ENCODE assay signal across 24 mouse cellular contexts in genomic region chr12:83110711-83111110, GRCm38 (mm10).
DNase-seq lines count a peak whose midpoint lies in the region; ATAC-seq and TF ChIP-seq lines count a peak whose summit lies in the region.
"Had no signal": no experiment of that assay in that cellular context is flagged by ENCODE, and none has a peak within 500 bp of the region (broad histone marks: within the 10 kb centered on the region; RNA-seq: fewer than 3 reads in every experiment).

No protein-coding gene starts in this region.

- no peaks in the 10 kb centered on the region for H3K27me3 ChIP-seq in heart, embryonic 13.5 days (replicated peaks)
- no peaks in the 10 kb centered on the region for H3K27me3 ChIP-seq in kidney, embryonic 14.5 days (ENCODE audit: control insufficient read depth, insufficient read depth, low read length)
- no peaks in the 10 kb centered on the region for H3K27me3 ChIP-seq in midbrain, embryonic 13.5 days
- no peaks in the 10 kb centered on the region for H3K27me3 ChIP-seq in midbrain, postnatal 0 days (ENCODE audit: insufficient read depth, low read length)
- H3K27me3 ChIP-seq: CH12.LX; forebrain, embryonic 12.5 days; heart, embryonic 12.5 days; hindbrain, embryonic 12.5 days had no signal

- no peaks in the 10 kb centered on the region for H3K9me3 ChIP-seq in heart, embryonic 13.5 days
- no peaks in the 10 kb centered on the region for H3K9me3 ChIP-seq in kidney, embryonic 14.5 days (ENCODE audit: control insufficient read depth, low read length)
- H3K9me3 ChIP-seq in midbrain, embryonic 13.5 days: no peaks in the 10 kb centered on the region
- H3K9me3 ChIP-seq in midbrain, postnatal 0 days (ENCODE audit: low read length): no peaks in the 10 kb centered on the region
- H3K9me3 ChIP-seq: embryonic facial prominence, embryonic 13.5 days; forebrain, embryonic 12.5 days; G1E; hindbrain, embryonic 12.5 days; limb, embryonic 15.5 days had no signal

- H3K36me3 ChIP-seq in heart, embryonic 13.5 days: no peaks in the 10 kb centered on the region
- no peaks in the 10 kb centered on the region for H3K36me3 ChIP-seq in kidney, embryonic 14.5 days (ENCODE audit: control insufficient read depth, insufficient read depth, low read length)
- no peaks in the 10 kb centered on the region for H3K36me3 ChIP-seq in midbrain, embryonic 13.5 days
- H3K36me3 ChIP-seq in midbrain, postnatal 0 days (ENCODE audit: insufficient read depth, low read length): no peaks in the 10 kb centered on the region
- H3K36me3 ChIP-seq: embryonic facial prominence, embryonic 13.5 days; forebrain, embryonic 12.5 days; G1E; heart, embryonic 12.5 days; hindbrain, embryonic 12.5 days; limb, embryonic 15.5 days had no signal

- H3K9ac ChIP-seq in heart, embryonic 13.5 days: no peak overlapping the region; the same call in 1 of the 2 replicates
- H3K9ac ChIP-seq in kidney, embryonic 14.5 days (ENCODE audit: low read depth, low read length): no peak overlapping the region
- H3K9ac ChIP-seq in midbrain, embryonic 13.5 days (replicated peaks): no peak overlapping the region
- no peak overlapping the region for H3K9ac ChIP-seq in midbrain, postnatal 0 days (replicated peaks; ENCODE audit: low read length, poor library complexity, severe bottlenecking)
- H3K9ac ChIP-seq: embryonic facial prominence, embryonic 13.5 days; forebrain, embryonic 12.5 days; heart, embryonic 12.5 days; hindbrain, embryonic 12.5 days; limb, embryonic 15.5 days; liver, embryonic 14.5 days; lung, embryonic 14.5 days had no signal

- no peak for DNase-seq in heart, postnatal 25 days (ENCODE audit: low spot score)
- peak; percentile 16 for DNase-seq in kidney, adult 18-20 months
- DNase-seq in midbrain, postnatal 0 days (ENCODE audit: low spot score): no peak
- no peak for DNase-seq in adrenal gland, postnatal 36 days
- DNase-seq: B cell, adult 2 months; embryo, embryonic 11 days; lung, embryonic 14.5 days; thymus, adult 2 months; thymus, postnatal 4 days had no signal

- intact Hi-C loops in heart, postnatal 25 days (cut with DNase I): loop anchor here (2.0 kb wide), 1 partner anchor 38 kb away; no protein-coding TSS in a partner anchor

- peak overlapping the region; percentile 7; the same call in 1 of the 2 replicates for H3K27ac ChIP-seq in heart, embryonic 13.5 days (replicated peaks)
- H3K27ac ChIP-seq in kidney, embryonic 14.5 days (ENCODE audit: low read depth, low read length): no peak overlapping the region
- 0 out of 2 replicates have a peak overlapping the region, but pooled peaks have one; percentile 12 for H3K27ac ChIP-seq in midbrain, embryonic 13.5 days
- H3K27ac ChIP-seq in midbrain, postnatal 0 days (ENCODE audit: low read depth, low read length): no peak overlapping the region
- H3K27ac ChIP-seq: embryonic facial prominence, embryonic 13.5 days; forebrain, embryonic 12.5 days; hindbrain, embryonic 12.5 days; limb, embryonic 15.5 days; liver, embryonic 14.5 days had no signal

- H3K4me3 ChIP-seq in heart, embryonic 13.5 days: no peak overlapping the region
- H3K4me3 ChIP-seq in kidney, embryonic 14.5 days (ENCODE audit: low read length): no peak overlapping the region
- no peak overlapping the region for H3K4me3 ChIP-seq in midbrain, embryonic 13.5 days (replicated peaks)
- no peak overlapping the region for H3K4me3 ChIP-seq in midbrain, postnatal 0 days (ENCODE audit: low read depth, low read length)
- H3K4me3 ChIP-seq: embryonic facial prominence, embryonic 13.5 days; erythroblast, embryonic 14.5 days; forebrain, embryonic 12.5 days; gastrocnemius, adult 2 months; heart, embryonic 12.5 days; hindbrain, embryonic 12.5 days; limb, embryonic 15.5 days had no signal

- WGBS in heart, embryonic 13.5 days: 36% methylated on average over 3 of the region's 3 CpGs
- 49% methylated on average over 3 of the region's 3 CpGs for WGBS in kidney, embryonic 14.5 days
- 31% methylated on average over 3 of the region's 3 CpGs for WGBS in midbrain, embryonic 13.5 days
- WGBS in midbrain, postnatal 0 days: 41% methylated on average over 3 of the region's 3 CpGs

- ATAC-seq in heart, embryonic 13.5 days (ENCODE audit: extremely low read depth, insufficient number of reproducible peaks, low FRiP score, low TSS enrichment): no peak
- ATAC-seq in kidney, embryonic 14.5 days (ENCODE audit: low FRiP score, low TSS enrichment): no peak
- ATAC-seq in midbrain, embryonic 13.5 days: no peak
- no peak for ATAC-seq in midbrain, postnatal 0 days (ENCODE audit: low FRiP score)
- ATAC-seq: inflammation-experienced regulatory T-cells, adult 6 months; Patski had no signal

- H3K4me2 ChIP-seq in heart, embryonic 13.5 days: no peak overlapping the region
- H3K4me2 ChIP-seq in kidney, embryonic 14.5 days (replicated peaks; ENCODE audit: low read depth, low read length): no peak overlapping the region
- no peak overlapping the region for H3K4me2 ChIP-seq in midbrain, embryonic 13.5 days (replicated peaks)
- H3K4me2 ChIP-seq in midbrain, postnatal 0 days (ENCODE audit: low read depth, low read length, poor library complexity, severe bottlenecking): no peak overlapping the region
- H3K4me2 ChIP-seq: embryonic facial prominence, embryonic 13.5 days; forebrain, embryonic 12.5 days; heart, embryonic 12.5 days; hindbrain, embryonic 12.5 days; limb, embryonic 15.5 days; lung, embryonic 14.5 days had no signal

- peaks cover 41% of the 10 kb centered on the region for H3K4me1 ChIP-seq in heart, embryonic 13.5 days
- peaks cover 18% of the 10 kb centered on the region for H3K4me1 ChIP-seq in kidney, embryonic 14.5 days (ENCODE audit: control insufficient read depth, insufficient read depth, low read length)
- H3K4me1 ChIP-seq in midbrain, embryonic 13.5 days (replicated peaks): peaks cover 29% of the 10 kb centered on the region
- H3K4me1 ChIP-seq in midbrain, postnatal 0 days (ENCODE audit: insufficient read depth, low read length): 0 out of 2 replicates have a peak, but pooled peaks cover 7% of the 10 kb centered on the region
- H3K4me1 ChIP-seq: embryonic facial prominence, embryonic 13.5 days; limb, embryonic 15.5 days had no signal

- TF ChIP-seq CTCF in midbrain, postnatal 0 days (IDR thresholded peaks at IDR 0.05): no peak

Comparison
In these comparisons a context has a peak if more than half of its experiments do, and no peak if none do; other contexts are left out.
1. H3K27ac ChIP-seq: peak in heart, embryonic 13.5 days (single experiment) and midbrain, embryonic 13.5 days (single experiment); none in kidney, embryonic 14.5 days (single experiment) and midbrain, postnatal 0 days (single experiment).